Mouse (Mus musculus): ENCODE data around the gene Fkbp4. TPM values are rescaled to one million over a fixed set of nuclear protein-coding genes. Genes with fewer than 3 reads are reported as not detected.

Gene Fkbp4
- polyA plus RNA-seq, 1 experiment: 413 TPM

DNA sequence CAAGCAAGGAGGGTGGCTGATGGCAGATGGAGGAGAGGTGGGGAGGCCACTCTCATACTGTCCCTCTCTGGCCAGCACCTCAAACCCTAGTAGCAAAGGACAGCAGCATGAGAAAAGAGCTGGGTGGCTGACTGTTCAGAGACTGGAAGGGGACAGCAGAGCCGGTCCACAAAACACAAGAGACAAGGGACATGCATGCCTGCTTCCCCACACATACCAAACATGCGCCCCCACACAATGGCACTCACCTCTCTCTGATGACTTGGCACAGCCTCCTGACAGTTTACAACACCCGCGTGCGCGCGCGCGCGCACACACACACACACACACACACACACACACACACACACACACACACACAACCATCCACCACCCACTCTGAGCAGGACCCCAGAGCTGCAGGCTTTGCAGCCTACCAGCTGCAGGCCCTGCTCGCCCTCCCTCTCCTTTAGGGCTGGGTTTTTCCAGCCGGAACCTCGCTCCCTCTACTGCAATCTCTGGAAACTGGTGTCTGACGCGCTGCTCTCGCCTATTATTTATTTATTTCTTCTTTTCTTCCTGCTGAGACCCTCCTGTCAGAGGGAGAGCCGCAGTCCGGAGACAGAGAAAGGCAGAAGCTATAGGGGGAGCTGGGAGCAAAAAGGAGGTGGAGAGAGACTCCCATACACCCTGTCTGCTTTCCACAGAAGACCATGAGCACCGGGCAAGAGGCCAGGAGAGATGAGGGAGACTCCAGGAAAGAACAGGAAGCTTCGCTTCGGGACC is 38.9 kb downstream of the Fkbp4 start:
- Histone ChIP-seq H3K27me3 (ENCODE audit: control insufficient read depth, insufficient read depth, low read length, poor library complexity, severe bottlenecking) (no peaks in the 10 kb centered on the region), H3K4me3 (ENCODE audit: low read depth, low read length) (peak overlapping the region; percentile 28), H3K36me3 (ENCODE audit: control insufficient read depth, insufficient read depth, low read length, poor library complexity, severe bottlenecking) (no peaks in the 10 kb centered on the region), H3K9ac (ENCODE audit: low read depth, poor library complexity, severe bottlenecking) (0 out of 2 replicates have a peak overlapping the region, but pooled peaks have one; percentile 6), H3K27ac (ENCODE audit: insufficient read depth, low read length) (no peak overlapping the region), H3K4me1 (ENCODE audit: control insufficient read depth, insufficient read depth, low read length) (no peaks in the 10 kb centered on the region), H3K9me3 (replicated peaks; ENCODE audit: control insufficient read depth, insufficient read depth, low read length, poor library complexity, severe bottlenecking) (no peaks in the 10 kb centered on the region)
- no peak for TF ChIP-seq CTCF (IDR thresholded peaks at IDR 0.05; ENCODE audit: low read depth, low read length)
- TF ChIP-seq EP300 (IDR thresholded peaks at IDR 0.05; ENCODE audit: insufficient read depth, low read depth, low read length): no peak
- TF ChIP-seq POLR2A (IDR thresholded peaks at IDR 0.05; ENCODE audit: insufficient read depth, low read length): no peak

DNA sequence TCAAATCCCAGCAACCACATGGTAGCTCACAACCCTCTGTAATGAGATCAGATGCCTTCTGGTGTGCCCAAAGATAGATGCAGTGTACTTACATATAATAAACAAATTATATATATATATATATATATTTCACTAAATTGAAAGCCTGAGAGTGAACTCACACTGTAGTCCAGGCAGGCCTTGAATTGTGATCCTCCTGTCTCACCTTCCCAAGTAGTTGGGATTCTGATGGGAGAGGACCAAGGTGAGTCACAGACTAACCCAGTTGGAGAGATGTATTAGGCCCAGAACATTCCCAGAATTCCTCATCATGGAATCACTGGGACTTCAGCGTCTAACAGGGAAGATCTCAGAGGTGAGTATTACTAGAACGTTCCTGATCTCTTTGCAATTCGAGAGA is 39.5 kb downstream of the Fkbp4 start, which contains the start of gene Nrip2:
Gene Nrip2, plus strand, starts transcription at position 301 of the 400 bp plus-strand sequence.
- H3K9me3 ChIP-seq (replicated peaks; ENCODE audit: control insufficient read depth, insufficient read depth, low read length, poor library complexity, severe bottlenecking): no peaks in the 10 kb centered on the region
- no peaks in the 10 kb centered on the region for H3K36me3 ChIP-seq (ENCODE audit: control insufficient read depth, insufficient read depth, low read length, poor library complexity, severe bottlenecking)
- no peaks in the 10 kb centered on the region for H3K27me3 ChIP-seq (ENCODE audit: control insufficient read depth, insufficient read depth, low read length, poor library complexity, severe bottlenecking)
- 0 out of 2 replicates have a peak within 1 kb of the TSS, but pooled peaks have one; percentile 6 for H3K9ac ChIP-seq (ENCODE audit: low read depth, poor library complexity, severe bottlenecking)
- no peak for TF ChIP-seq EP300 (IDR thresholded peaks at IDR 0.05; ENCODE audit: insufficient read depth, low read depth, low read length)
- no peak for TF ChIP-seq POLR2A (IDR thresholded peaks at IDR 0.05; ENCODE audit: insufficient read depth, low read length)
- TF ChIP-seq CTCF (IDR thresholded peaks at IDR 0.05; ENCODE audit: low read depth, low read length): no peak
- no peaks in the 10 kb centered on the region for H3K4me1 ChIP-seq (ENCODE audit: control insufficient read depth, insufficient read depth, low read length)
- no peak within 1 kb of the TSS for H3K27ac ChIP-seq (ENCODE audit: insufficient read depth, low read length)
- H3K4me3 ChIP-seq (ENCODE audit: low read depth, low read length): peak within 1 kb of the TSS; percentile 28

DNA sequence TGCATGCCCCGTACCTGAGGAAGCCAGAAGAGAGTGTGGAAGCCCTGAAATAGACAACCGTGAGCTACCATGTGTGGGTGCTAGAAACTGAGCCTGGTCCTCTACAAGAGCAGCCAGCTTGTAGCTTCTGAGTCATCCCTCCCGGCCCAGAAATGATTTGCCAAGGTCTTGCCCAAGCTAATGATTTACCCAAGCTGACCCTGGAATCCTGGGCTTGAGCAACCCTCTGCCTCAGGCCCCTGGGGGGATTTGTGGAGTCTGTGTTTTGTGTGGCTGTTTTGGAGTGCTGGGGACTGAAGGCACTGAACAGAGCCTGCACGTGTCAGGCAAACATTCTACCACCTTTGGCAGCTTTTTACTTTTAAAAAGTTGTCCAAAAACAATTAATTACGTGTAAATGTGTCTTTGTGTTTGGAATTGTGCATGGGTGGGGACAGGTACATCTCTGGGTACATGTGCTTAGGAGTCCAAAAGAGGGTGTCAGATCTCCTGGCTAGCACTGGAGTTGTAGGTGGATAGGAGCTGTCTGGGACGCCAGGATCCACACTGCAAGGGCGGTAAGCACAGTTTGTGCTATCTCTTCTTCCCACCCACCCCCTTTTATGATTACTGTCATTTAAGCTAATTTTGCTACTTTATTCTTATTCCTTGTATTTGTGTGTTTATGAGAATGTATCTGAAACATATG is 40.8 kb downstream of the Fkbp4 start:
- H3K27me3 ChIP-seq (ENCODE audit: control insufficient read depth, insufficient read depth, low read length, poor library complexity, severe bottlenecking): no peaks in the 10 kb centered on the region
- no peak overlapping the region for H3K9ac ChIP-seq (ENCODE audit: low read depth, poor library complexity, severe bottlenecking)
- no peaks in the 10 kb centered on the region for H3K9me3 ChIP-seq (replicated peaks; ENCODE audit: control insufficient read depth, insufficient read depth, low read length, poor library complexity, severe bottlenecking)
- H3K4me3 ChIP-seq (ENCODE audit: low read depth, low read length): no peak overlapping the region
- no peak overlapping the region for H3K27ac ChIP-seq (ENCODE audit: insufficient read depth, low read length)
- H3K36me3 ChIP-seq (ENCODE audit: control insufficient read depth, insufficient read depth, low read length, poor library complexity, severe bottlenecking): no peaks in the 10 kb centered on the region
- H3K4me1 ChIP-seq (ENCODE audit: control insufficient read depth, insufficient read depth, low read length): no peaks in the 10 kb centered on the region
- TF ChIP-seq EP300 (IDR thresholded peaks at IDR 0.05; ENCODE audit: insufficient read depth, low read depth, low read length): no peak
- TF ChIP-seq CTCF (IDR thresholded peaks at IDR 0.05; ENCODE audit: low read depth, low read length): no peak
- no peak for TF ChIP-seq POLR2A (IDR thresholded peaks at IDR 0.05; ENCODE audit: insufficient read depth, low read length)

DNA sequence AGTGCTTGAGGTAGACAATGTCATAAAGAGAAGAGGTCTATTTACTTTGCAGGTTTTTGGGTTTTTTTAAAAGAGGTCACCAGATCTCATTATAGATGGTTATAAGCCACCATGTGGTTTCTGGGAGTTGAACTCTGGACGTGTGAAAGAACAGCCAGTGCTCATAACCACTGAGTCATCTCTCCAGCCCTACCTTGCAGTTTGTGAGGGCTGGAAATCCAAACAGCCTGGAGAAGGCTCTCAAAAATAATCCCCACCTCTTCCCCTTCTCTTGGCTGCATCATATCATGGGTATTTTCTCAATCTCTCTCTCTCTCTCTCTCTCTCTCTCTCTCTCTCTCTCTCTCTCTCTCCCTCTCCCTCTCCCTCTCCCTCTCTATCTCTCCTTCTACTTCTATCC is 47.8 kb downstream of the Fkbp4 start:
- H3K27me3 ChIP-seq (ENCODE audit: control insufficient read depth, insufficient read depth, low read length, poor library complexity, severe bottlenecking): no peaks in the 10 kb centered on the region
- no peaks in the 10 kb centered on the region for H3K9me3 ChIP-seq (replicated peaks; ENCODE audit: control insufficient read depth, insufficient read depth, low read length, poor library complexity, severe bottlenecking)
- H3K9ac ChIP-seq (ENCODE audit: low read depth, poor library complexity, severe bottlenecking): no peak overlapping the region
- no peak for TF ChIP-seq EP300 (IDR thresholded peaks at IDR 0.05; ENCODE audit: insufficient read depth, low read depth, low read length)
- TF ChIP-seq CTCF (IDR thresholded peaks at IDR 0.05; ENCODE audit: low read depth, low read length): no peak
- no peak for TF ChIP-seq POLR2A (IDR thresholded peaks at IDR 0.05; ENCODE audit: insufficient read depth, low read length)
- H3K27ac ChIP-seq (ENCODE audit: insufficient read depth, low read length): no peak overlapping the region
- H3K4me3 ChIP-seq (ENCODE audit: low read depth, low read length): no peak overlapping the region
- no peaks in the 10 kb centered on the region for H3K4me1 ChIP-seq (ENCODE audit: control insufficient read depth, insufficient read depth, low read length)
- H3K36me3 ChIP-seq (ENCODE audit: control insufficient read depth, insufficient read depth, low read length, poor library complexity, severe bottlenecking): no peaks in the 10 kb centered on the region

DNA sequence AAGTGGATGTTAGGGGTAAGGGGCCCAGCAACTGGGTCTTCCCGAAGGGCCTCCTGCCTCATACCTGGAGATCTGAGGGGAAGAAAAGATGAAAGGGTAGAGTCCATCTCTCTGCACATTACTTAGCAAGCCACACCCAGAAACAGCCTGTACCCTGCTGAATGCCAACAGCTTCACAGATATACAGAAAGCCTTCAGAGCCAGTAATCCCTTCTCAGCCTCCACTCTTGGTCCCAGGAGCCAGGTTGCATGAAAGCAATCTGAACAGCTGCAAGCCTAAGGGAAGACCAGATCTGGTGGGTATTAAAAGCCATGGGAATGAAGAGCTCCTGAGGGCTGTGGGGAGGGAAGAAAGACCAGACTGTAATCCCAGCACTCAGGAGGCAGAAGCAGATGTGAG is 49.3 kb downstream of the Fkbp4 start:
- Histone ChIP-seq H3K9me3 (replicated peaks; ENCODE audit: control insufficient read depth, insufficient read depth, low read length, poor library complexity, severe bottlenecking) (no peaks in the 10 kb centered on the region), H3K27ac (ENCODE audit: insufficient read depth, low read length) (no peak overlapping the region)
- TF ChIP-seq POLR2A (IDR thresholded peaks at IDR 0.05; ENCODE audit: insufficient read depth, low read length) (no peak), EP300 (IDR thresholded peaks at IDR 0.05; ENCODE audit: insufficient read depth, low read depth, low read length) (no peak), CTCF (IDR thresholded peaks at IDR 0.05; ENCODE audit: low read depth, low read length) (no peak)

DNA sequence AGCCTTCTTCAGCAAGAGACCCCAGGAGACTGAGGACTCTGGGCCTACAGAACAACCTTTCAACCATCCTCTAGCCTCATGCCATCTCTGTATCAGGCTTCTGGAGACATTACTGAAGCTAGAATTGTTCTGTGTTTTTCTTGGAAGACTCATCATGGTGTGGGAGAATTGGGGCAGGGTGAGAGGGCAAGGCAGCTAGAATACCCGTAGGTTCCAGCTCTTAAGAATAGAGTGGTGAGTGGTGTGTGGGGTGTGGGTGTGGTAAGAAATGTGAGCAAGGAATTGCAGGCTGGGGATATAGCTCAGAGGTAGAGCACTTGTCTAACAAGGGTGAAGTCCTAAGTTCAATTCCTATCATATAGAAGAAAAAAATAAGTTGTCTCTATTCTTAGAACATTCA is 53.5 kb downstream of the Fkbp4 start:
- no peaks in the 10 kb centered on the region for H3K27me3 ChIP-seq (ENCODE audit: control insufficient read depth, insufficient read depth, low read length, poor library complexity, severe bottlenecking)
- H3K9me3 ChIP-seq (replicated peaks; ENCODE audit: control insufficient read depth, insufficient read depth, low read length, poor library complexity, severe bottlenecking): no peaks in the 10 kb centered on the region
- H3K9ac ChIP-seq (ENCODE audit: low read depth, poor library complexity, severe bottlenecking): no peak overlapping the region
- no peaks in the 10 kb centered on the region for H3K4me1 ChIP-seq (ENCODE audit: control insufficient read depth, insufficient read depth, low read length)
- H3K27ac ChIP-seq (ENCODE audit: insufficient read depth, low read length): no peak overlapping the region
- H3K4me3 ChIP-seq (ENCODE audit: low read depth, low read length): no peak overlapping the region
- H3K36me3 ChIP-seq (ENCODE audit: control insufficient read depth, insufficient read depth, low read length, poor library complexity, severe bottlenecking): no peaks in the 10 kb centered on the region
- TF ChIP-seq POLR2A (IDR thresholded peaks at IDR 0.05; ENCODE audit: insufficient read depth, low read length): no peak
- no peak for TF ChIP-seq CTCF (IDR thresholded peaks at IDR 0.05; ENCODE audit: low read depth, low read length)
- no peak for TF ChIP-seq EP300 (IDR thresholded peaks at IDR 0.05; ENCODE audit: insufficient read depth, low read depth, low read length)

More for the DNA sequence above, 49.3 kb downstream of the Fkbp4 start:
- H3K36me3 ChIP-seq (ENCODE audit: control insufficient read depth, insufficient read depth, low read length, poor library complexity, severe bottlenecking): no peaks in the 10 kb centered on the region
- H3K4me3 ChIP-seq (ENCODE audit: low read depth, low read length): no peak overlapping the region
- no peaks in the 10 kb centered on the region for H3K27me3 ChIP-seq (ENCODE audit: control insufficient read depth, insufficient read depth, low read length, poor library complexity, severe bottlenecking)
- no peak overlapping the region for H3K9ac ChIP-seq (ENCODE audit: low read depth, poor library complexity, severe bottlenecking)
- no peaks in the 10 kb centered on the region for H3K4me1 ChIP-seq (ENCODE audit: control insufficient read depth, insufficient read depth, low read length)
